Mouse (Mus musculus) heart, adult 9 months (tissue): ENCODE measurements around the gene Mecom.

Experiments used
- DNase-seq, 2 experiments: peaks; one replicate each; pipeline ENCODE4 v3.0.0; 2022; ENCODE audit warnings: low spot score in 2 of 2

Gene Mecom

DNA sequence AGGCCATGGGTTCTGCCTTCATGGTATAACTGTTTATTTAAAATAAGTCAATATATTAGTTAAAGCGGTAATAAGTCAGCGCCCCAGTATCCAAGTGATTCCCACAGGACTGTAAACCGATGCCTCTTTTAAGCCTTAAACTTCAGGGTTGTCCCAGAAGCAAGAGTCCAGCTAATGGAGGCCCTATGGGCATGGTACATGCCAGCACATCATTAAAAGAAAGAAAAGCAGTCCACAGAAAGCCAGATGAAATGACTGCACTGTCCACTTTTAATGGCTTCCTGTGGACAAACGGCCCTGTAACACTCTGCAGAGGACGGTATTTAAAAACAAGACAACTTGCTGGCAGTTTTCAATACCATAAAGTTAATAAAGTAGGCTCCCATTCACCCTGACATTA lies 531.0 kb downstream of the Mecom start:
- no peak for DNase-seq

GRCm38 (mm10) chr3:30014962-30015660 lies 532.7 kb downstream of the Mecom start:
- DNase-seq: peak; percentile 76 to 83

GRCm38 (mm10) chr3:30014279-30014678 lies 533.5 kb downstream of the Mecom start:
- DNase-seq: no peak

- DNase-seq: no peak
Observed at GRCm38 (mm10) chr3:30013416-30013815, 534.4 kb downstream of the Mecom start.

GRCm38 (mm10) chr3:30012666-30013365 lies 535.0 kb downstream of the Mecom start:
- DNase-seq: peak; percentile 81 to 83

GRCm38 (mm10) chr3:30012150-30012549 lies 535.7 kb downstream of the Mecom start:
- DNase-seq: peak; percentile 79 to 84

DNA sequence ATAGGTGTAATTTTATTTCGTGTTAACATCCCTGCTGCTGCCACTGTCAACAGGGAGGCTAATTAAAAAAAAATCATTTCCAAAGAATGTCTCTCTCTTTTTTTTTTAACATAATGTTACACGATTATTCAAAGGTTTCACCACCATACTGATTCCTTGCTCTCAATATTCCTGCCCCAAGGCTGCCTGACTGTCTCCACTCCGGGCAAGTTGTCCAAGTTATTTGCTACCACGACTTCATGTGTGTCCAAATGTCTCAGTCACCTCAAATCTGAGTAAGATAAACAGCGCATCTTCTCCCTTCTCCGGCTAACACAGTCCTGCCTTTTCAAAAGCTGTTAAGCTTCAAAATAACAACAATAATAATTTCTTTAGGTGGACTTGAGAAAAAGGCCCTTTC lies 536.1 kb downstream of the Mecom start:
- no peak for DNase-seq

GRCm38 (mm10) chr3:30010889-30011288 lies 536.9 kb downstream of the Mecom start:
- no peak for DNase-seq

GRCm38 (mm10) chr3:30009596-30009995 lies 538.2 kb downstream of the Mecom start:
- no peak for DNase-seq

DNA sequence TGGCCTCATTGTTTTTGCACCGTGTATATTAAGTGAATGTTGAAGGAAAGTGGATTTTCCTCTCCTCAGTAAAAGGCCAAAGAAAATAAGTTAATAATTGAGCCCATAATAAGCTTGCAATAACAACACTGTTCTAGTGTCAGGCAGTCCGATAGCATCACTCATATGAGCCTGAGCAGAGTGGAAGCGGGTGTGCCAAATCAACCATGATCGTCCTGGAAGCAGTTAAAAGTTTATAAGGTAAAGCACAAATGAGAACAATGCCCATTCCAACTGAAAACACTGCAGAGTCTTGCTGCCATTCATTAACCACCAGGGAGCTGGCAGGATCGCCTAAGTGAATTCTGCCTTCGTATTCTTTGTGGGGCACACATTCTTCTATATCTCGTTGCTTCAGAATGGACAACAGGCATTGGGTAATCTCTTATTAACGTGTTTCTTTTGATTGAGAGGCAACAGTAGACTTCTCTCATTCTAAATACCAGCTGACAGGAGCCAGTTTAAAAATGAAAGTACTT lies 542.9 kb downstream of the Mecom start:
- DNase-seq: no peak

GRCm38 (mm10) chr3:30000260-30000659 lies 547.5 kb downstream of the Mecom start:
- DNase-seq: no peak

DNA sequence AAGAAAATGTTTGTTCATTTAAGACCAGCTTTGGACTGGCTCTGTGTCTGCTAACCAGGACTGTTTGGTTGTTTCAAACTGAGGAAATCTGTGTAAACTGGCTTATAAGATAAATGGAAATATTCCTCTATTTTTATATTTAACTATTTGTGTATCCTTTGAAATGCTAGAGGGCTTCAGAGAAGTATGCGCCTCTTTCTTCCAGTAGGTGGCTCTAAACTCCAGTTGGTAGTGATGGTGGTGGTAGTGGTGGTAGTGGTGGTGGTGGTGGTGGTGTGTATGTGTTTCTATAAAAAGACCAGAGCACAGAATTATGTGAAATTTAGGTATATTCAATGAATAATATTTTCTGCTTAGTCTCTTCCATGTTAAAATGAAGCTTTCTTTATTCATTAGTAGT lies 548.8 kb downstream of the Mecom start:
- DNase-seq: no peak

- no peak for DNase-seq
Observed at GRCm38 (mm10) chr3:29997068-29997467, 550.7 kb downstream of the Mecom start.

DNA sequence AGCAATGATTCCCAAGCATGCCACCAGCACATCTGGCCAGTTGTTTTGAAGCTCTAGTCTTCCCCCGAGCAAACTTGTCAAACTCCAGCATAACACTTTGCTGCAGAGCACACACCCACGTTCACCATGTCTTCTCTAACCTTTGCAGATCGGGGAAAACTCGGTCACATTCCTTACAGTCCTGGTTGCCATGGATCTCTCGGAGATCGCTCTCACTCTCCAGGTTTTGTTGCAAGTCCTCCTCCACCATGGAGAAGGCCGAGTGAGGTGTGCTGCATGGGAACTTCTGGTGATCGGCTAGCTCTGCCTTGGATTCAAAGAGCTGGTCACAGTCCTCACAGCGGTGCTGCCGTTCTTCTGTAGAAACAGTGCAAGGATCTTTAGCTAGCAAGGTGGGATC lies 554.5 kb downstream of the Mecom start:
- DNase-seq: no peak

DNA sequence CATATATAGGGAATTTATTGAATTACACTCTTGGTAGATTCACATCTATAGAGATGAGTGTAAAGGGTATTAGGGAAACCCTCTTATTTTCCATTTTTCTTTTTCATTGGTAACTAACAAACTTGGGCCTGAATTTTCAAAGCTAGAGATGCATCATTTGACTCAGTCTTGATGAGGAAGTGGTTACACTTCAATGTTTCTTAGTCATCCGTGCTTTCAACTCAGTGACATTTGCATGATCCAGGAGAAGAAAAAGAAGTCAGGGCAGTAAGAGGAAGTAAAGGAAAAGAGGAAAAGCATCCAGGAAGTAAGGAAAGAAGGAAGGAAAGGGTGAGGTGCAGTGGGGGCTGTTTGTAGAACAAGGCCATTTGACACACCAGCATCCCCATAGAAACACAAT lies 556.3 kb downstream of the Mecom start:
- DNase-seq: no peak

DNA sequence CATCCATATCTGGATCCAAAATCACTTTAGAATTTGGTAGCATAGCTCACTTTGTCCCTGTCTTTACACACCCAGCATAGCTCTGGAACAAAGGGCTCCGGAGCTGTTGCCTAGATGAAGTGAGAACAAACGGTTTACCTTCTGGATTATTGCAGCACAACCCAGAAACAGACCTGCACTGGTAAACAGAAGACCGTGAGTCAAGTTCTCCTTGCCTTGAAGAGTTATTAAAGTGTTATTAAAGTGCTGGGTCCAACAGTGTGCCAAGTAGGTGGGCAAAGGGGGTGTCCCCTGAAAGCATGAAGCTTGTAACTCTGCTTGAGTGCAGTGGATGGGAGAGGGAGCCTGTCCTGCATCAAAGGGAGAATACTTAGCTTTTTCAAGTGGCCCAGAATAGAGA lies 563.4 kb downstream of the Mecom start:
- DNase-seq: no peak

GRCm38 (mm10) chr3:29981259-29981910 lies 566.4 kb downstream of the Mecom start:
- DNase-seq: peak; percentile 48 to 75

DNA sequence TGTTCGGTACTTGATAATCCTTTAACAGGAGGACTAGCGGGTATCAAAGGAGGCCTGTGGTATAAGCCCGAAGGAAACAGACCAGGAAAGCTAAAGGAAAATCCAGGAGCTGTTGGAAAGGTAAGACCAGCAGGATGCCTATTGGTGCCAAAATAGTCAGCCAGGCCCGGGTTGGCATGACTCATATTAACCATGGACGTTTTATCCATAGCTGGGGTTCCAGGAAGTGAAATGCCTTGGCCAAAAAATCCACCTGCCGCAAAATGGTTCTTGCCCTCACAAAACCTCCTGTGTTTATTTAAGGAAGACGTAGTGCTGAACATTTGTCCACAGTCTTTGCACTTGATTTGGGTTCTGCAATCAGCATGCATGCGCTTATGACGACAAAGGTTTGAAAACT lies 567.3 kb downstream of the Mecom start:
- no peak for DNase-seq

DNA sequence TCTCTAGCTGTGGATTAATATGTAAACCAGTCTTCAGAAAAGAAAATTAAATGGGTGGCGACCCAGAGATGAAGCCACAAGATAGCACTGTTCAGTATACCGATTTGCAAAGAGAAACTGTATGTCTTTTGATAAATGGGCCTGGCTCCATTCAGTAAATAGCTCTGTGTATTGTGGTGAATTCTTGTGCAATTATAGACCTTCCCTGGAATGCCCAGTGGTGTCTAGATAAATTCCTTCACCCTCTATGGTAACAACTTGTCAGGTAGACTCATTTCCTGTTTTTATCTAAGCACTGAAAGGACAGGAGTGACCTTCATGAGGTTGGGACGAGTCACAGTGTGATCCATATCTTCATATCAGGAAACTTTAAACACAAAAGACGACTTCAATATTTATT lies 571.2 kb downstream of the Mecom start:
- peak in 1 of 2 experiments; percentile 25 for DNase-seq

DNA sequence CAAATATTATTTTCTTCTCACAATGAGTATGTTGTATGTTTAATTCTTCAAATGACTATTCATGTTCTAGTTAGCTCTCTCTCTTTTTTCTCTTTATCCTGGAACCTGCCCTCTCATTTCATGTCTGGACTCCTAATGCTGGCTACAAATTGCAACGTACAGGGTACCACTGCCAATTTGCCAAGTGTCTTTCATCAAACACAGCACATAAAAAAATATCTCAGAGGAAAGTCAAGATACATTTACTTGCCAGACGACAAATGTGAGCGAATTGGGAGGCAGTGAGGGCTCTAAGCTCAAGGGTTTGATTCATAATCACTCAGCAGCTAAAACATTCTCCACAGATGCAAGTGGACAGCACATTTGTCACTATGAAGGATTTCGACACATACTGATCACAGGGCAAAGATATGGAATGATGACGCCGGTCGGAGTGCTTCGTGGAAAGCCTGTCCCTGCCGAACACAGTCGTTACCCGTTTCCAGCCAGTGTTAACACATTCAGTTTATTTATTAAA lies 579.3 kb downstream of the Mecom start:
- DNase-seq: no peak

- no peak for DNase-seq
Observed at GRCm38 (mm10) chr3:29963953-29964352, 583.9 kb downstream of the Mecom start.

DNA sequence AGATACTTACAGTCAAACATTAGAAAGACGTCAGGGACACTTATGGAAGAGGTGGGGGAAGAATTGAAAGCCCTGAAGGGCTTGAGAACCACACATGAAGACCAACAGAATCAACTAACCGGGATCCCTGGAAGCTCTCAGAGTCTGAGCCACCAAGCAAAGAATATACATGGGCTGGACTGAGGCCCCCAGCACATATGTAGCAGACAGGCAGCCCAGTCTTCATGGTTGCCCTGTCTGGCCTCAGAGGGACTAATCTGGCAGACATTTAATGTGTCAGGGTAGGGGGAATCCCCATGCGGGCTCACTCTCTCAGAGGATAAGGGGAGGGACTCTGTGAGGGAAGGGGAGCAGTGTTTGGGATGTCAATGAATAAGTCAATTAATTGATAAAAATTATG lies 584.4 kb downstream of the Mecom start:
- DNase-seq: no peak

DNA sequence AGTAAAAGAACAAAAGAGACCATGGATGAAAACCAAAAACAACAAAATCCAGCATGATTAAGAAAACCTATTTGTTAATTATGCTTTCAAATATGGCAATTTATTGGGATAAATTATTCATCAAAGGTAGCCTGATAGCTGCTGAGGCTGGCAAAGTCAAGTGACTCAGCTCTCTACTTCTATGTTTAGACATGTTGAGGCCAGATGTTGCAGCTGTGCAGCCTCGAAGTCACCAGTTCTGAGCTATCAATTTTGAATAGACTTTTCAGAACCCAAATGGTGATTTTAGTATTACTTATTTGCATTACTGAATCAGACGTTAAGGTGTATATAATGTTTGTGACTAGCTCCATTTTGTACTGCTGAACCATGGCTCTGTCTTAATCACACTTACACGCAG lies 588.8 kb downstream of the Mecom start:
- no peak for DNase-seq
